ENCODE assay signal across 8 mouse cellular contexts in genomic region chr1:72210803-72211679, GRCm38 (mm10). TPM values are rescaled to one million over a fixed set of nuclear protein-coding genes. Genes with fewer than 3 reads are reported as not detected.
A peak's percentile ranks its signal among the peaks of the same experiment; 100 is the strongest.
DNase-seq lines count a peak whose midpoint lies in the region; ATAC-seq and TF ChIP-seq lines count a peak whose summit lies in the region.

No protein-coding gene starts in this region.

- peak; percentile 61 for DNase-seq in cerebellum, adult 11-12 months
- DNase-seq in cerebellum, postnatal 10 days, result no peak
- DNase-seq in testis, postnatal 10 days (ENCODE audit: low spot score), result no peak
- DNase-seq in limb, embryonic 11.5 days (ENCODE audit: low spot score), result peak; percentile 35
- no peak for DNase-seq in layer of hippocampus, adult 9-10 months (ENCODE audit: low spot score)

- H3K9me3 ChIP-seq in limb, embryonic 11.5 days (ENCODE audit: control insufficient read depth, low read length), result no peaks in the 10 kb centered on the region

- H3K27ac ChIP-seq in testis, adult 2 months (ENCODE audit: control insufficient read depth, insufficient read depth, low read depth, low read length), result peak overlapping the region; percentile 56
- no peak overlapping the region for H3K27ac ChIP-seq in limb, embryonic 11.5 days (replicated peaks; ENCODE audit: low read depth, low read length)
- H3K27ac ChIP-seq in olfactory bulb, adult 2 months (ENCODE audit: insufficient read depth, low read depth, low read length), result no peak overlapping the region

- peak overlapping the region; percentile 90 for H3K4me3 ChIP-seq in testis, adult 2 months (ENCODE audit: control insufficient read depth, low read depth, low read length)
- H3K4me3 ChIP-seq in limb, embryonic 11.5 days (ENCODE audit: low read depth, low read length), result peak overlapping the region; percentile 58
- peak overlapping the region; percentile 79 for H3K4me3 ChIP-seq in olfactory bulb, adult 2 months (ENCODE audit: insufficient read depth, low read depth, low read length)

- TF ChIP-seq POLR2A in testis, adult 2 months (IDR thresholded peaks at IDR 0.05; ENCODE audit: control insufficient read depth, low read depth, low read length), result no peak
- TF ChIP-seq POLR2A in olfactory bulb, adult 2 months (IDR thresholded peaks at IDR 0.05; ENCODE audit: insufficient read depth, low read depth, low read length), result no peak

- no peaks in the 10 kb centered on the region for H3K27me3 ChIP-seq in testis, adult 2 months (ENCODE audit: control insufficient read depth, insufficient read depth, low read length)
- H3K27me3 ChIP-seq in limb, embryonic 11.5 days (ENCODE audit: control insufficient read depth, insufficient read depth, low read length), result peaks cover 4% of the 10 kb centered on the region; the same call in 1 of the 2 replicates

- no peaks in the 10 kb centered on the region for H3K36me3 ChIP-seq in testis, adult 2 months (ENCODE audit: control insufficient read depth, insufficient read depth, low read length)
- H3K36me3 ChIP-seq in limb, embryonic 11.5 days (ENCODE audit: control insufficient read depth, insufficient read depth, low read length), result no peaks in the 10 kb centered on the region

- no peak for ATAC-seq in limb, embryonic 11.5 days (ENCODE audit: insufficient number of reproducible peaks, low FRiP score, low TSS enrichment, low read depth)
- no peak for ATAC-seq in inflammation-experienced regulatory T-cells, adult 6 months

- peaks cover 9% of the 10 kb centered on the region for H3K4me1 ChIP-seq in testis, adult 2 months (ENCODE audit: control insufficient read depth, insufficient read depth, low read length)
- H3K4me1 ChIP-seq in limb, embryonic 11.5 days (ENCODE audit: control insufficient read depth, insufficient read depth, low read length), result 0 out of 2 replicates have a peak, but pooled peaks cover 2% of the 10 kb centered on the region
- peaks cover 7% of the 10 kb centered on the region for H3K4me1 ChIP-seq in olfactory bulb, adult 2 months (ENCODE audit: control insufficient read depth, insufficient read depth, low read length)

- H3K9ac ChIP-seq in limb, embryonic 11.5 days (ENCODE audit: low read length), result no peak overlapping the region; the same call in 1 of the 2 replicates

- TF ChIP-seq CTCF in testis, adult 2 months (IDR thresholded peaks at IDR 0.05; ENCODE audit: control insufficient read depth, insufficient read depth, insufficient replicate concordance, low read depth, low read length), result no peak
- no peak for TF ChIP-seq CTCF in olfactory bulb, adult 2 months (IDR thresholded peaks at IDR 0.05; ENCODE audit: insufficient read depth, low read depth, low read length)

- H3K4me2 ChIP-seq in limb, embryonic 11.5 days (ENCODE audit: low read depth, severe bottlenecking), result peak overlapping the region; percentile 98

- WGBS in limb, embryonic 11.5 days, result 24% methylated on average over 17 of the region's 17 CpGs
- WGBS in olfactory bulb, adult 2 months, result 27% methylated on average over 17 of the region's 17 CpGs

RNA-seq across cellular contexts. Expression of gene Mreg, which starts 1.1 kb away (rescaled TPM):
- 7.4 and 8.1 TPM in 2 replicates for polyA plus RNA-seq in testis, adult 2 months (2012; rRNA removed)
- polyA plus RNA-seq in limb, embryonic 11.5 days (2014; fragmentation: Nextera tagmentation; extraction: Ambion mirVana), result 3.9 and 4.2 TPM in 2 replicates
- polyA plus RNA-seq in olfactory bulb, adult 2 months (2012; ENCODE audit: insufficient read depth, insufficient read length, low replicate concordance, missing spikeins), result not detected in 2 replicates
- under 1 TPM in 1 of 3 experiments, not detected in 2; 0.47 TPM for polyA plus RNA-seq in inflammation-experienced regulatory T-cells, adult 6 months (2017; shearing (Covaris generic))

Comparison
In these comparisons a context has a peak if more than half of its experiments do, and no peak if none do; other contexts are left out.
1. DNase-seq: peak in cerebellum, adult 11-12 months (single experiment) and limb, embryonic 11.5 days (single experiment); none in cerebellum, postnatal 10 days (0 of 2), testis, postnatal 10 days (single experiment) and layer of hippocampus, adult 9-10 months (single experiment).
2. Peak in every context shown above with its lines, with median percentiles within 50 percentile points of each other: H3K4me3 ChIP-seq.